Mouse (Mus musculus) ES-E14 (cell line): ENCODE results near the gene Sdccag8.

Experiments used
- CHD2 ChIP-seq: IDR thresholded peaks from 2 replicates; pipeline ENCODE4 v1.6.1; 2014; ENCODE audit warnings: mild to moderate bottlenecking, low read depth, low read length, inconsistent platforms
- MAFK ChIP-seq: IDR thresholded peaks from 2 replicates; pipeline ENCODE4 v1.6.1; 2014; ENCODE audit warnings: mild to moderate bottlenecking, low read depth, low read length, inconsistent platforms; ENCODE audit not compliant: insufficient read depth
- ZC3H11A ChIP-seq: IDR thresholded peaks from 2 replicates; pipeline ENCODE4 v1.6.1; 2012; ENCODE audit warnings: low read depth, mild to moderate bottlenecking, inconsistent platforms, low read length, borderline replicate concordance

DNA sequence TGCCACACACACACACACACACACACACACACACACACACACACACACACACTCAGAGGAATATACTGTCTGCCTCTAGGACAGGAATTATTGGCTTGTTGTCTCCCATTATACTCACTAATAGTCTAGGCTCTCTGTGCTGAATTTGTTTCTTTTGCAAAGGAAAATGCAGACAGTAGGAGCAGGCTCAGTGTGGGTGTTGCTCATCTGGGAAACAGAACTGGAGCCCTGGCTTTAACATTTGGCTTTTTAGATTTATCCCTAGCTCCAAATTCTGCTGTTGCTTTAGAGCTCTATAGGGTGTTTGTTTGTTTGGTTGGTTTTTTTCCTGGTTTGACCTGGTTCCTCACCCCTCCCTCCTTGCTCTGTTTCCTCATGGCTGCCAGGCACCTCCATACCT, 164.8 kb downstream of the Sdccag8 start:
- TF ChIP-seq CHD2, result no peak
- TF ChIP-seq MAFK, result no peak
- no peak for TF ChIP-seq ZC3H11A
